Mouse (Mus musculus): ENCODE data around the gene Trp73. TPM values are rescaled to one million over a fixed set of nuclear protein-coding genes. Genes with fewer than 3 reads are reported as not detected.
A peak's percentile ranks its signal among the peaks of the same experiment; 100 is the strongest.

Gene Trp73
- total RNA-seq (2021): not detected
- 0.30 TPM in 1 of 2 replicates, not detected in the other for polyA plus RNA-seq (2012; rRNA removed)
- long read RNA-seq: 0 reads

GRCm38 (mm10) chr4:154140182-154140212, at the start of gene Trp73:
Gene Trp73 (minus strand): TSS chr4:154140208.
- DNase-seq: no peak

- DNase-seq: no peak
These were observed 48.9 kb upstream of the Trp73 start for GRCm38 (mm10) chr4:154188948-154189347.

GRCm38 (mm10) chr4:154186002-154186537, 46.1 kb upstream of the Trp73 start:
- no peak for DNase-seq

DNA sequence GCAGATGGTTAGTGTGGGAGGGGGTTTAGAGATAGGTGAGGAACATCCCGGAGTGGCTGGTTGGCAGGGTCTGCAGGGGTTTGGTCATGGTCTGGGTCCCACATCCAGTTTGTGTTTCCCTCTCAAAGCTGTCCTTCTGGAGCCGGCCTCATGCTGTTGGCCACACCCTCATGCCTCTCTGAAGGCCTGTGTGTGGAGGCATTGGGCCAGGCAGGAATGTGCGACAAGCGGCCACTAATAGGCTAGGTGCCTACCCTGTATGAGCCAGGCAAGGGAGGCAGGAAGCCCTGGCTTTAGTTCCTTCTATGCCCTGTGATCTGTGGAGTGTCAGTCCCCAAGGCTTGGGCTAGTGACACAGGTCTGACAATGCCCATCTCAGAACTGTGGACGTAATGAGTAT, 45.0 kb upstream of the Trp73 start:
- no peak for DNase-seq

DNA sequence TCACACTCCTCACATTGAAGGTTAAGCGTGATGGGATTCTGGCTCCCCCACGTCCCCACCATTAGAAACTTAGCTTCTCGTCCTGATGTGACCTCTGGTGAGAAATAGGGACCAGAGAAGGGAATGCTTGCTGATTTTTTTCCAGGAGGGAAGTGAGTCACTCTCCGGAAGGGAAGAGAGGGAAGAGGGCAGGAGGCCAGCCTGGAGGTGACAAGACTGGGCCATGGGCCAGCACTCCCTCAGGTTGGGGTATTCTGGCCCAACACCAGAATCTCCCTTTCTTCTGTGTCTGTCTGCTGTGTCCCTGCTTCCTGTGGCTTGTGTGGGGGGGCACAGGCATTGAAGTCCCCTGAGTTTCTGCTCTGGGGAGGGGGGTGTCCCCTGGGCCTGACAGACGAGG, 43.6 kb upstream of the Trp73 start:
- peak; percentile 34 for DNase-seq

- DNase-seq: no peak
These were observed 41.0 kb upstream of the Trp73 start for GRCm38 (mm10) chr4:154181001-154181400.

DNA sequence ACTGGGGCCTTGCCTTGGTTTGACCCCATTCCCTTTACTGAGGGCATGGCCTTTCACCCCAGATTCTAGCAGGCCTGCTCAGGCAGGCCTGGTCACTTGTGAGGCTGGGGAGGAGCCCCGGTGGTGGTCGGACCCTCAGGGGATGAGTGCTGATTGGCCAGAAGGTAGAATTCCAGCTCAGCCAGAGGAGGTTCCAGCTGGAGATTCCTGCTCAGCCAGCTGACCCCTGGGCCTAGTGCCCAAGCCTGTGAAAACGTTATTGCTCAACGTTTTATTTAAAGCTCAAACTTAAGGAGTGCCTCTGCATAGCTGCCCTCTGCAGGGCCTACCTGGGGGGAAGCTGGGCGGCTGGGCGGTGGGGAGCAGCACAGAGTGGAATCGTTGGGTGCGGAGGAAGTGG, 37.2 kb upstream of the Trp73 start:
- DNase-seq: no peak

DNA sequence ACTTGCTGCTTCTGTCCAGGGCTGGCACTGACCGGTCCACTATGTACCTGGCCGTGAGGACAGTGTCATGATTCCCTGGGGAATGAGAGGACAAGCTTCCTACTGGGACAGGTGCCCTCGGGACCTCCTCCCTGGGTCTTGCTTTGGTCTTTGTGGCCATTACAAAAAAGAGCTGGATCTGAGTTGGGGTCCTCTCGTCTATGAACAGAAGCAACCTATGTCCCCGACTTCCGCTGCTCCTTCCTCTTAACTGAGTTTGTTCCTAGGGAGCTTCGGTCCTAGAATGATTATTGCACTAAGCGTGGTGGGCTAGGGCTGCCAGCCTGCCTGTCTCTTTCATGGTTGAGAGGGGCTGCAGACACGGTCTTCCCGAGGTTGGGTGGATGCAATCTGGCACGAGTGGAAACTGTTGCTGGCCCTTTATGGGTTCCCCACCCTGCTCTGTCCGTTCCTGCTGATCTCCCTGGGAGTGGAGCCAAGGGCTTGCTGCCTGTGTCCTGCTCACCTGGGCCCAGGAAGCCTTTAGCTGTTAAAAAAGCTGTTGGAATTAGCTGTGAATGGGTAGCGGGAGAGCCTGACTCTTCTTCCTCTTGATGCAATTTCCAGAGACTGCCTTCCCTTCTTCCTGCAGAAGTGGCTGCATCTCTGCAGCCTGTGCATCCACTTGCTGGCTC, 32.1 kb upstream of the Trp73 start:
- no peak for DNase-seq

- DNase-seq: no peak
These were observed 31.3 kb upstream of the Trp73 start for GRCm38 (mm10) chr4:154171151-154171930.

DNA sequence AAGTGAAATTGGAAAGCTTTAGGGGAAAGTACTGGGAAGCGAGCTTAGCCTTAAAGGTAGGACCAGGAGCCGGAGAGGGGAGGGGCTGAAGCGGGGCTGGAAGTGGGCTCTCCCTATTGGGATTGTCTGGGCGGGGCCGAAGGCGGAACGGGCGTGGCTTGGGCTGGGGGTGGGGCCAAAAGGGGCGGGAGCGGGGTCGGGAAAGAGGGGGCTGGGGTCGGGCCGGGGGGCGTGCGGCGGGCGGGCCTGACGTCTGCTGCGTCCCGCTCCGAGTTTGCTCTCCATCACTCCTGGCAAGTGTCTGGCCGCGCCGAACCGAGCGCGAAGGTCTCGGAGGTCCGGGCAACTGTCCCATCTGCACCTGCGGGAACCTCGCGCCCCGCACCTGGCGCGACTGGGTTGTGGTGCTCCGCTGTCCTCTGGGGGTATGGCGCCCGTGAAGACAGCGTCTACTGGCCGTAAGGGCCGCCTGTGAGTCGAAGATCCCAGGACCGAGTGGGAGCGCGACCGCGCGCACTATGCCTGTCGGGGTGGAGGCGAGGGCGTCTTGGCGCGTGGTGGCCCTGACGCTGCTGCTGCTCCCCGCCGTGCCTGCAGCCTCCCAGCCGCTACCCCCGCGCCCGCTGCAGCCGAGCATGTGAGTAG, 30.6 kb upstream of the Trp73 start, which contains the start of gene Megf6:
TSS of gene Megf6 (plus strand) at position 225 of the 645 bp plus-strand sequence.
- DNase-seq: no peak

GRCm38 (mm10) chr4:154170021-154170420, 30.0 kb upstream of the Trp73 start:
- DNase-seq: no peak

GRCm38 (mm10) chr4:154167053-154167452, 27.0 kb upstream of the Trp73 start:
- peak; percentile 46 for DNase-seq

DNA sequence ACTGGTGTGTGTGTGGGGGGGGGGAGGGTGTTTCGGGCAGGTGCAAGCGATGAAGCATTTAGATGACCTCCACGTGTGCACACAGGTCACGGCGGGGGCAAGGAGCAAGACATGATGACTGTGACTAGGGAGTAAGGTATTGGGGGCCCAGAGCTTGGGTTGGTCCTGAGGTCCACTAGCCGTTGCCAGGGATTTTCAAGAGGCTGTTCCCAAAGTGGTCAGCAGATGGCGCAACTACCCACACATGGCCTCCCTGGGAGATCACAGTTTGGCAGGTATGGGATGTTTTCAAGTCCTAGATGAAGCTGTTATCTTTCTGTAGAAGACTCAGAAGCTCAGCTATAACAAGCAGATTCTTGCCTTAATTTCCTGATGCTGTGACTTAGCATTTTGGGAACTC, 23.3 kb upstream of the Trp73 start:
- DNase-seq: peak; percentile 47

- DNase-seq: peak; percentile 98
These were observed 20.8 kb upstream of the Trp73 start, which contains the start of gene Tprgl for GRCm38 (mm10) chr4:154160538-154161390. Gene Tprgl (minus strand): TSS chr4:154160666.

GRCm38 (mm10) chr4:154159961-154160537, 20.0 kb upstream of the Trp73 start:
- no peak for DNase-seq

DNA sequence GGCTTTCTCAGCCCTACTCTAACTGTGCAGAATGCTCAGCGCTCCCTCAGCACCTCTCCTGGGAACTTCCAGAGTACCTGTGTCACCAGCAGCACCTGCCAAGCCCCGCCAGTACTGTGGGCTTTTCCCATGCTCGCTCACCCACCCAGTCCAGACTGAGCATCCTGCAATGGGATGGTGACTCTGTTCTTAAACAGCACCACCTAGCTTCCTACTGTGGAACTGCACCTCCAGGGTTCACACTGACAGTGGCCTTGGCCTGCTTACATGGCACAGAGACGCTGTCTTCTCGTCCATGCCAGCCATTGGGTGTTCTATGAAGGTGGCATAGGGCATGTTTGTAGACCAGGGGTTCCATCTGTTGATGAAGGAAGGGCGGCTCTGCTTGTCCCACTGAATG, 19.0 kb upstream of the Trp73 start:
- DNase-seq: peak; percentile 87

DNA sequence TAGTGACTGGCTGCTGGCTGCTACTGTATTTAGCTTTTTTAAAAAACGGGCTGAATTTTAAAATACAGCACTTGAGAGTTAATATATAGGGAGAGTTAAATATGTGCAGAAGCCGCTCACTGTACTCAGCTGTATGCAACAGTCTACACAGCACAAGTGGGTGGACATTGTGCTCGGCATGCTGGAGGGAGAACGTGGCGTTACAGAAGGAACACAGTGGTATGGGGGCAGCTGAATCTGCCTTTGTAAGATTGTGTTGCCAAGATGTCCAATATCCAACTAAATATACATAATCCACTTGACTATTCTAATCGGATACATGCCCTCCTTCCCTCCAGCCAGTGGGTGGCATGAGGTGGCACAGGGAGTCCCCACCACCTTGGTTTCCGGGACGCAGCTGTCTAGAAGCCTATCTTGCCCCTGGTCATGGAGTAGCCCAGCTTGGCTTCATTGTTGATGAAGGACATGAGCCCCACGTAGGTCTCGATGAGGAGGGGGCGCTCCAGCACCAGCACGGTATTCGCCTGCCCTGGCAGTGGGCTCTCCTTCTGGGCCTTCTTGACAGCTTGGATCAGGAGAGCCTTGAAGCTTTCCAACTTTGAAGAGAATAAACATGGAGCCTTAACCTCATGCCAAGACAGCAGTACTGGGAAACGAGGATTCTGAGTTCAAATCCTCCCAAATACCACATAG, 18.1 kb upstream of the Trp73 start:
- DNase-seq: no peak

GRCm38 (mm10) chr4:154156050-154156449, 16.0 kb upstream of the Trp73 start:
- no peak for DNase-seq

- DNase-seq: no peak
These were observed 14.1 kb upstream of the Trp73 start for GRCm38 (mm10) chr4:154154104-154154503.

- DNase-seq: no peak
These were observed 6.3 kb upstream of the Trp73 start for GRCm38 (mm10) chr4:154146342-154146741.

- no peak for DNase-seq
These were observed 4.7 kb upstream of the Trp73 start for GRCm38 (mm10) chr4:154144712-154145111.

All from adrenal gland, adult 2 months (tissue).